Mouse (Mus musculus): ENCODE data around the gene Vmn2r84. TPM values are rescaled to one million over a fixed set of nuclear protein-coding genes. Genes with fewer than 3 reads are reported as not detected.
"Not testable (repeated sequence)": the region's sequence is repeated elsewhere in the genome, so short reads cannot be mapped to it uniquely, and the experiment has no call there.

Gene Vmn2r84
- polyA plus RNA-seq, 1 experiment from 2014 or later, result not detected

DNA sequence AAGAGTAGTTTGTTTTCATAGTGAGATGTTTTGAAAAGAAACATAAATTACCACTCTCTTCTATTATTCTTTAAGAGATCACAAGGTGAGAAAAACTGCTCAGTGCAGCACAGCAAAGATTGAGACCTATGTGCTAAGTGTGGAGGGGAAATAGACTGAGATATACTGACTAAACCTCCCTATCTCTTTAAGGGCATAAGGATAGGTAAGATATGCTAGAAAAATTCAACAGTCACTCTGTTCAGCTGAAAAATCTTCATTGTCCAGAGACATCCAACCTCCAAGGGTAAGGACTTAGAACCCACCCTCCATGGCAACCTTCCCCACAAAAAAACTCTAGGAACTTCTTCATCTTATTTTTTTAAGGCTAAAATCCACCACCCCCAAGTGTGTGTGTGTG, 29.4 kb downstream of the Vmn2r84 start:
- Histone ChIP-seq H3K27me3 (ENCODE audit: poor library complexity, severe bottlenecking) (no peaks in the 10 kb centered on the region), H3K9me3 (no peaks in the 10 kb centered on the region), H3K4me3 (no peak overlapping the region), H3K27ac (no peak overlapping the region), H3K36me3 (replicated peaks) (no peaks in the 10 kb centered on the region), H3K4me1 (no peaks in the 10 kb centered on the region)
- DNase-seq (ENCODE audit: extremely low spot score, low spot score), result no peak

DNA sequence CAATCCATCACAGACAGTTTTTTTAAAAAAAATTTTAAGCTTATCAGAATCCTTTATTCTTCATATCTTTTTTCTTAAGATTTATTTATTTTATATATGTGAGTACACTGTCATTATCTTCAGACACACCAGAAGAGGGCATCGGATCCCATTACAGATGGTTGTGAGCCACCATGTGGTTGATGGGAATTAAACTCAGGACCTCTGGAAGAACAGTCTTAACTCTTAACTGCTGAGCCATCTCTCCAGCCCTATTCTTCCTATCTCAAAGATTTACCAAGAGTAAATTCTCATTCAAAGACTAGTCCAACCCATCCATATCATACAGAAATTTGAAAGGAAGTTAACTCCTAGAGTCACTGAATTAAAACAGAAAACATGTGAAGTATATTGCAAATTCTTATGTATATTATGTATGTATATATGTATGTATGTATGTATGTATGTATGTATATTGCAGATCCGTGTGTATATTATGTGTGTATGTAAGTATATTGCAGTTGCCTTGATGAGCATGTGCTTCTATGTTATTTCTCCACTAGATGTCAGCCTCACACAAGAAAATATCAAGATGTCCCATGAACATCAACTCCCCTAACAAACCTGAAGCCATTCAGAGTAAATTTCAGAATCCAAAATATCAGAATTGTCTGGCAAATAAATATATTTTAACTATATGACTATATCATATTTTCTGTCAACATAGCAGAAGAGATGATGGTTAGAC, 30.5 kb downstream of the Vmn2r84 start:
- no peak overlapping the region for H3K27ac ChIP-seq
- no peaks in the 10 kb centered on the region for H3K27me3 ChIP-seq (ENCODE audit: poor library complexity, severe bottlenecking)
- H3K9me3 ChIP-seq, result no peaks in the 10 kb centered on the region
- H3K4me3 ChIP-seq, result no peak overlapping the region
- no peaks in the 10 kb centered on the region for H3K36me3 ChIP-seq (replicated peaks)
- no peak for DNase-seq (ENCODE audit: extremely low spot score, low spot score)
- 64% methylated on average over 2 of the region's 2 CpGs for WGBS
- no peaks in the 10 kb centered on the region for H3K4me1 ChIP-seq

DNA sequence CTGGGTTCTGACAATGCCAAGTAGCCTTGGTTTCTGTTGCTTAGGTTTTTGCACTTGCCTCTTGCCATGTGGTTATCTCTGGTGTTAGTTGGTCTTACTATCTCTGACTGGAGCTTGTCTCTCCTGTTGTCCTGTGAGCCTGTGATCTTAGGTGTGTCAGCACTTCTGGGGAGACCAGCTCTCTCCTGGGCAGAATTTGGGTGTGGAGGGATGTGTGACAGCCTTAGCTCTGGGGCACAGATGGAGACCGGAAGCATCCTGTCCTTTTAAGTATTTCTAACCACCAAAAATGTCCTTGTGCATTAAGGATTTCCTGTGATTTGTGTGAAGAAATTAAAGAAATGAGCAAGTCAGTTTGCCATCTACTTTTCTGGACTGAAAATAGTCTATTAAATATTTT, 50.1 kb downstream of the Vmn2r84 start:
- no peaks in the 10 kb centered on the region for H3K4me1 ChIP-seq
- H3K27me3 ChIP-seq (ENCODE audit: poor library complexity, severe bottlenecking), result no peaks in the 10 kb centered on the region
- H3K27ac ChIP-seq, result no peak overlapping the region
- H3K9me3 ChIP-seq, result no peaks in the 10 kb centered on the region
- no peaks in the 10 kb centered on the region for H3K36me3 ChIP-seq (replicated peaks)
- no peak overlapping the region for H3K4me3 ChIP-seq
- 89% methylated on average over 1 of the region's 1 CpGs for WGBS
- DNase-seq (ENCODE audit: extremely low spot score, low spot score), result no peak

DNA sequence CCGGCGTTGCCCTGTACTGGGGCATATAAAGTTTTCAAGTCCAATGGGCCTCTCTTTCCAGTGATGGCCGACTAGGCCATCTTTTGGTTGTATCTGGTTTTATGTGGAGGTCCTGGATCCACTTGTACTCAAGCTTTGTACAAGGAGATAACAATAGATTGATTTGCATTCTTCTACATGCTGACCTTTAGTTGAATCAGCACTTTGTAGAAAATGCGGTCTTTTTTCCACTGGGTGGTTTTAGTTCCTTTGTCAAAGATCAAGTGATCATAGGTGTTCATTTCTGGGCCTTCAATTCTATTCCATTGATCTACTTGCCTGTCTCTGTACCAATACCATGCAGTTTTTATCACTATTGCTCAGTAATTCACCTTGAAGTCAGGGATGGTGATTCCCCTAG, 54.1 kb downstream of the Vmn2r84 start:
- H3K4me3 ChIP-seq; H3K4me1 ChIP-seq; DNase-seq (ENCODE audit: extremely low spot score, low spot score); H3K36me3 ChIP-seq (replicated peaks); H3K27ac ChIP-seq; H3K9me3 ChIP-seq; H3K27me3 ChIP-seq (ENCODE audit: poor library complexity, severe bottlenecking): not testable (repeated sequence)
- 87% methylated on average over 4 of the region's 4 CpGs for WGBS

DNA sequence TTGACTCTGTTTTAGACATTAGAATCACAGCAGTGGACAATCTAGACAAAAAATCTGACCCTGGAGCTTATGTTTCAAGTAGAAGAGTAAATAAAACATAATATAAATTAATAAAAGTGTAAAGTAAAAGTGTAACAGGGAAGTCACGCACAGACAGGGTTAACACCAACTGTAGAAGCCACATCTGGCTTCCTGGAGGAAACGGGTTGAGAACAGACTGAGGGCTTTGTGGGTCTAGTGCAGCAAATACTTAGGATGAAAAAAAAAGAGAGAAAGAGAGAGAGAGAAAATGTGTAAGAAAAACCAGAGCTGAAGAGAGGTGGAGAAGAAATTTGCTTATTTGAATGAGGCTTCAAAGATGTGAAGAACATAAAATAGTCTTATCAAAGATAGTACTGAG, 56.6 kb downstream of the Vmn2r84 start:
- WGBS, result 82% methylated on average over 2 of the region's 2 CpGs
- H3K4me1 ChIP-seq, result no peaks in the 10 kb centered on the region

DNA sequence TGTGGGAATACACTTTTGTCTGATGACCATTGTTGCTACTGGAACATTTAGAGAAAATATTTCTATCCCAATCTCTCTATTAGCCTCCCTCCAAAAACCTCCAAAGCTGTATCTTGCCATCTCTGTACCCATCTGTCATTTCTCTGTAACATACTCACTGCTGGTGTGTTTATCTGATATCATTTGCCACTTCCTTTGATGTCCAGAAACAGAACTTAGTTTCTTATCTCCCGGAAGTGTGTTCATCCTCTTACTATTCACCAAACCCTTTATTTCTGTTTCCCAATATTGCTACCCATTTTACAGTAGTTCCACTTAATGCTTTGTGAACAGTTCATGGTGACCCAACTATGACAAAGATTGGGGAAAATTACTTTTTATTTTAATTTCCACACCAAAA, 57.7 kb downstream of the Vmn2r84 start:
- no peak overlapping the region for H3K4me3 ChIP-seq
- H3K9me3 ChIP-seq, result no peaks in the 10 kb centered on the region
- H3K4me1 ChIP-seq, result no peaks in the 10 kb centered on the region
- no peak for DNase-seq (ENCODE audit: extremely low spot score, low spot score)
- no peaks in the 10 kb centered on the region for H3K27me3 ChIP-seq (ENCODE audit: poor library complexity, severe bottlenecking)
- no peak overlapping the region for H3K27ac ChIP-seq
- 89% methylated on average over 1 of the region's 1 CpGs for WGBS
- H3K36me3 ChIP-seq (replicated peaks), result no peaks in the 10 kb centered on the region

More for the DNA sequence above, 56.6 kb downstream of the Vmn2r84 start:
- no peaks in the 10 kb centered on the region for H3K9me3 ChIP-seq
- no peak overlapping the region for H3K27ac ChIP-seq
- no peak for DNase-seq (ENCODE audit: extremely low spot score, low spot score)
- no peak overlapping the region for H3K4me3 ChIP-seq
- H3K27me3 ChIP-seq (ENCODE audit: poor library complexity, severe bottlenecking), result no peaks in the 10 kb centered on the region
- no peaks in the 10 kb centered on the region for H3K36me3 ChIP-seq (replicated peaks)

DNA sequence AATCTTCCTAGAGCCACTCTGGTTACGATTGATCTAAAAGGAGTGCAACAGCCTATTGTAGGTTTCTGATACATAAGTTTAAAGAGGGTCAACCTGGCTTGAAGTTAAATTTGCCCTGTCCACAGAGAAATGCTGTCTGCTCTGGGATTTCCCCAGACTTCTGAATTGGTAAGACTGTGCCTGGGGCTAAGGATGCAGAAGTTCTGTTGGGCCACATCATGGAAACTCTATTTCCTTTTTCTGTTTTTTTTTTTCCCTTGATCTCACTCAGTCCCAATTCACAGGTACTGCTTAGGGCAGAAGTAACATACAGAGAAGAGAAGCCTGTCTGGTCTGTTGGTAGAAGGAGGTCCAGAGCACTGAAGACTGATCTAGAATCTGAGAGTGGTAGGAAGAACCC, 63.4 kb downstream of the Vmn2r84 start:
- Histone ChIP-seq H3K27ac (no peak overlapping the region), H3K36me3 (replicated peaks) (no peaks in the 10 kb centered on the region), H3K27me3 (ENCODE audit: poor library complexity, severe bottlenecking) (no peaks in the 10 kb centered on the region), H3K9me3 (no peaks in the 10 kb centered on the region), H3K4me1 (no peaks in the 10 kb centered on the region), H3K4me3 (no peak overlapping the region)
- 94% methylated on average over 1 of the region's 1 CpGs for WGBS
- DNase-seq (ENCODE audit: extremely low spot score, low spot score), result no peak

Other genes with a start within 250 kb of the Vmn2r84 start
- gene Olfr825, start 227.6 kb downstream of the Vmn2r84 start, polyA plus RNA-seq (2016; fragmentation: Nextera tagmentation; extraction: Ambion mirVana), result not detected in 2 replicates
- gene Olfr826, start 210.1 kb downstream of the Vmn2r84 start, polyA plus RNA-seq (2016; fragmentation: Nextera tagmentation; extraction: Ambion mirVana), result not detected in 2 replicates
- gene Olfr827, start 179.9 kb downstream of the Vmn2r84 start, polyA plus RNA-seq (2016; fragmentation: Nextera tagmentation; extraction: Ambion mirVana), result not detected in 2 replicates
- gene Neurod4, start 114.1 kb downstream of the Vmn2r84 start, polyA plus RNA-seq (2016; fragmentation: Nextera tagmentation; extraction: Ambion mirVana), result 2.6 and 3.0 TPM in 2 replicates
- 0.24 TPM in 1 of 2 replicates, not detected in the other for gene Tespa1, start 71.5 kb downstream of the Vmn2r84 start, polyA plus RNA-seq (2016; fragmentation: Nextera tagmentation; extraction: Ambion mirVana)
- not detected in 2 replicates for gene Vmn2r85, start 35.4 kb upstream of the Vmn2r84 start, polyA plus RNA-seq (2016; fragmentation: Nextera tagmentation; extraction: Ambion mirVana)
- not detected in 2 replicates for gene Vmn2r86, start 61.7 kb upstream of the Vmn2r84 start, polyA plus RNA-seq (2016; fragmentation: Nextera tagmentation; extraction: Ambion mirVana)
- 0.06 and 0.07 TPM in 2 replicates for gene Vmn2r87, start 103.1 kb upstream of the Vmn2r84 start, polyA plus RNA-seq (2016; fragmentation: Nextera tagmentation; extraction: Ambion mirVana)

Measured in forebrain, embryonic 10.5 days (tissue).